Mouse (Mus musculus) forebrain, embryonic 14.5 days (tissue): ENCODE data around the gene Acp5. TPM values are rescaled to one million over a fixed set of nuclear protein-coding genes. Genes with fewer than 3 reads are reported as not detected.

ENCODE experiments used
- ATAC-seq: fragments of 200-750 bp; cut with Nextera tagmentation; 2 replicates; pipeline ENCODE4 v1.8.0; 2017; ENCODE audit warnings: mild to moderate bottlenecking, moderate library complexity
- DNase-seq: peaks from one replicate; pipeline ENCODE4 v3.0.0-alpha.2; 2015; ENCODE audit warnings: low spot score
- H3K27ac ChIP-seq: fragments of 300-500 bp; sonication (generic); 2 replicates; pipeline ENCODE4 v1.5.1; 2014; ENCODE audit warnings: low read depth, mild to moderate bottlenecking, control low read depth, low read length, moderate library complexity
- H3K27me3 ChIP-seq: fragments of 300-500 bp; sonication (generic); replicated peaks from 2 replicates; pipeline ENCODE4 v1.6.1; 2014; ENCODE audit warnings: low read length, control low read depth, mixed read lengths; ENCODE audit not compliant: control insufficient read depth, insufficient read depth
- H3K36me3 ChIP-seq: fragments of 300-500 bp; sonication (generic); 2 replicates; pipeline ENCODE4 v1.6.1; 2014; ENCODE audit warnings: low read length, control low read depth; ENCODE audit not compliant: control insufficient read depth, insufficient read depth
- H3K4me1 ChIP-seq: fragments of 300-500 bp; sonication (generic); 2 replicates; pipeline ENCODE4 v1.6.1; 2014; ENCODE audit warnings: antibody characterized with exemption, low read length, control low read depth; ENCODE audit not compliant: control insufficient read depth, insufficient read depth
- H3K4me2 ChIP-seq: fragments of 300-500 bp; sonication (generic); 2 replicates; pipeline ENCODE4 v1.6.1; 2014; ENCODE audit warnings: mild to moderate bottlenecking, control low read depth, low read length
- H3K4me3 ChIP-seq: fragments of 300-500 bp; sonication (generic); 2 replicates; pipeline ENCODE4 v1.5.1; 2014; ENCODE audit warnings: low read depth, low read length, control low read depth
- H3K9ac ChIP-seq: fragments of 300-500 bp; sonication (generic); 2 replicates; pipeline ENCODE4 v1.6.1; 2014; ENCODE audit warnings: mild to moderate bottlenecking, low read length, control low read depth, moderate library complexity
- H3K9me3 ChIP-seq: fragments of 300-500 bp; sonication (generic); replicated peaks from 2 replicates; pipeline ENCODE4 v1.6.1; 2016; ENCODE audit warnings: low read length, control low read depth, mixed read lengths; ENCODE audit not compliant: control insufficient read depth
- WGBS: fragments of 180-500 bp; shearing (Covaris S2); extraction: QIAGEN DNeasy Blood & Tissue Kit; methylation state at CpG from one replicate; pipeline ENCODE4 v1.1.7; 2014; 5-methylcytosine and 5-hydroxymethylcytosine counted together
- polyA plus RNA-seq: library from polyadenylated mRNA; unstranded; fragments of >200 nt; fragmentation: Nextera tagmentation; extraction: Ambion mirVana; gene quantifications from 2 replicates; pipeline ENCODE4 v1.2.1, GENCODE M21; 2014

Gene Acp5
- polyA plus RNA-seq, 1 experiment from 2014 or later: 0.38 TPM

- Histone ChIP-seq H3K36me3 (no peaks in the 10 kb centered on the region), H3K9ac (no peak overlapping the region), H3K27me3 (no peaks in the 10 kb centered on the region), H3K27ac (no peak overlapping the region), H3K4me2 (no peak overlapping the region), H3K4me1 (peaks cover 12% of the 10 kb centered on the region), H3K4me3 (no peak overlapping the region), H3K9me3 (no peaks in the 10 kb centered on the region)
- ATAC-seq (no peak), DNase-seq (no peak)
- 93% methylated on average over 4 of the region's 4 CpGs for WGBS
Observed at GRCm38 (mm10) chr9:22119543-22119942, 16.0 kb downstream of the Acp5 start.

GRCm38 (mm10) chr9:22117754-22118456 lies 17.6 kb downstream of the Acp5 start:
- ATAC-seq (no peak), DNase-seq (peak; percentile 70)
- Histone ChIP-seq H3K9me3 (no peaks in the 10 kb centered on the region), H3K4me3 (peak overlapping the region; percentile 83), H3K27me3 (no peaks in the 10 kb centered on the region), H3K36me3 (peaks cover 12% of the 10 kb centered on the region), H3K4me2 (peak overlapping the region; percentile 74), H3K27ac (no peak overlapping the region), H3K9ac (peak overlapping the region; percentile 87), H3K4me1 (peaks cover 12% of the 10 kb centered on the region)
- WGBS: 48% methylated on average over 10 of the region's 10 CpGs

GRCm38 (mm10) chr9:22116740-22117426 lies 18.6 kb downstream of the Acp5 start, which contains the start of gene Elof1:
Gene Elof1, minus strand, starts transcription at chr9:22117172.
- no peaks in the 10 kb centered on the region for H3K27me3 ChIP-seq
- peaks cover 22% of the 10 kb centered on the region for H3K36me3 ChIP-seq
- H3K4me3 ChIP-seq: peak within 1 kb of the TSS; percentile 83
- H3K9ac ChIP-seq: peak within 1 kb of the TSS; percentile 87
- H3K9me3 ChIP-seq: no peaks in the 10 kb centered on the region
- peak within 1 kb of the TSS; percentile 74 for H3K4me2 ChIP-seq
- peak; percentile 96 for ATAC-seq
- DNase-seq: peak; percentile 99
- H3K27ac ChIP-seq: 0 out of 2 replicates have a peak within 1 kb of the TSS, but pooled peaks have one; percentile 22
- H3K4me1 ChIP-seq: peaks cover 12% of the 10 kb centered on the region
- WGBS: 1% methylated on average over 46 of the region's 52 CpGs

GRCm38 (mm10) chr9:22116086-22116485 lies 19.4 kb downstream of the Acp5 start:
- DNase-seq (peak; percentile 58), ATAC-seq (no peak)
- peak overlapping the region; percentile 87 for H3K9ac ChIP-seq
- H3K4me2 ChIP-seq: peak overlapping the region; percentile 74
- H3K36me3 ChIP-seq: peaks cover 30% of the 10 kb centered on the region
- WGBS: 26% methylated on average over 15 of the region's 15 CpGs
- no peaks in the 10 kb centered on the region for H3K9me3 ChIP-seq
- H3K4me1 ChIP-seq: peaks cover 12% of the 10 kb centered on the region
- H3K27ac ChIP-seq: no peak overlapping the region
- peak overlapping the region; percentile 83 for H3K4me3 ChIP-seq
- H3K27me3 ChIP-seq: no peaks in the 10 kb centered on the region

GRCm38 (mm10) chr9:22115635-22116034 lies 19.9 kb downstream of the Acp5 start:
- peaks cover 33% of the 10 kb centered on the region for H3K36me3 ChIP-seq
- ATAC-seq (no peak), DNase-seq (no peak)
- no peak overlapping the region for H3K27ac ChIP-seq
- H3K4me2 ChIP-seq: peak overlapping the region; percentile 74
- peak overlapping the region; percentile 83 for H3K4me3 ChIP-seq
- 85% methylated on average over 4 of the region's 4 CpGs for WGBS
- peak overlapping the region; percentile 87 for H3K9ac ChIP-seq
- no peaks in the 10 kb centered on the region for H3K9me3 ChIP-seq
- H3K27me3 ChIP-seq: no peaks in the 10 kb centered on the region
- peaks cover 12% of the 10 kb centered on the region for H3K4me1 ChIP-seq

GRCm38 (mm10) chr9:22108194-22108593 lies 27.3 kb downstream of the Acp5 start:
- no peak overlapping the region for H3K4me2 ChIP-seq
- no peaks in the 10 kb centered on the region for H3K4me1 ChIP-seq
- H3K9ac ChIP-seq: no peak overlapping the region
- no peak overlapping the region for H3K27ac ChIP-seq
- ATAC-seq: no peak
- H3K27me3 ChIP-seq: no peaks in the 10 kb centered on the region
- peaks cover 37% of the 10 kb centered on the region for H3K36me3 ChIP-seq
- DNase-seq: no peak
- H3K4me3 ChIP-seq: no peak overlapping the region
- no peaks in the 10 kb centered on the region for H3K9me3 ChIP-seq
- 91% methylated on average over 9 of the region's 9 CpGs for WGBS

- Histone ChIP-seq H3K9ac (no peak overlapping the region), H3K27me3 (peaks cover 16% of the 10 kb centered on the region), H3K4me1 (peaks cover 5% of the 10 kb centered on the region; the same call in 1 of the 2 replicates), H3K9me3 (no peaks in the 10 kb centered on the region), H3K27ac (no peak overlapping the region), H3K4me2 (no peak overlapping the region), H3K4me3 (no peak overlapping the region), H3K36me3 (no peaks in the 10 kb centered on the region)
- ATAC-seq: no peak
- no peak for DNase-seq
- WGBS: 3% methylated on average over 18 of the region's 18 CpGs
Observed at GRCm38 (mm10) chr9:22099922-22100321, 35.6 kb downstream of the Acp5 start.

- peaks cover 16% of the 10 kb centered on the region for H3K27me3 ChIP-seq
- peak; percentile 16 for DNase-seq
- WGBS: 11% methylated on average over 14 of the region's 14 CpGs
- H3K4me1 ChIP-seq: peaks cover 5% of the 10 kb centered on the region; the same call in 1 of the 2 replicates
- no peaks in the 10 kb centered on the region for H3K36me3 ChIP-seq
- H3K9ac ChIP-seq: no peak within 1 kb of the TSS
- ATAC-seq: no peak
- no peak within 1 kb of the TSS for H3K27ac ChIP-seq
- no peaks in the 10 kb centered on the region for H3K9me3 ChIP-seq
- no peak within 1 kb of the TSS for H3K4me2 ChIP-seq
- no peak within 1 kb of the TSS for H3K4me3 ChIP-seq
Observed at GRCm38 (mm10) chr9:22098993-22099696, 36.4 kb downstream of the Acp5 start, which contains the start of gene Cnn1. Gene Cnn1, plus strand, starts transcription at chr9:22099216.
